21 mouse cellular contexts compared by ENCODE assay signal in genomic region chr2:35722821-35723220, GRCm38 (mm10).
DNase-seq lines count a peak whose midpoint lies in the region; ATAC-seq and TF ChIP-seq lines count a peak whose summit lies in the region.
"Had no signal": no experiment of that assay in that cellular context is flagged by ENCODE, and none has a peak within 500 bp of the region (broad histone marks: within the 10 kb centered on the region; RNA-seq: fewer than 3 reads in every experiment).

No protein-coding gene starts in this region.

- 0 out of 2 replicates have a peak, but pooled peaks cover 4% of the 10 kb centered on the region for H3K79me2 ChIP-seq in liver, adult 2 months (ENCODE audit: control insufficient read depth, insufficient read depth, low read length)

- H3K4me1 ChIP-seq in liver, adult 2 months (ENCODE audit: control insufficient read depth, insufficient read depth, low read length), result no peaks in the 10 kb centered on the region
- peaks cover 4% of the 10 kb centered on the region; the same call in 1 of the 2 replicates for H3K4me1 ChIP-seq in liver, postnatal 0 days (ENCODE audit: insufficient read depth)
- peaks cover 64% of the 10 kb centered on the region for H3K4me1 ChIP-seq in cerebellum, adult 2 months (ENCODE audit: control insufficient read depth, insufficient read depth, low read length)
- no peaks in the 10 kb centered on the region; the same call in 1 of the 2 replicates for H3K4me1 ChIP-seq in heart, embryonic 11.5 days (ENCODE audit: control insufficient read depth, insufficient read depth, low read length)
- H3K4me1 ChIP-seq: embryonic facial prominence, embryonic 15.5 days; forebrain, embryonic 10.5 days had no signal

- H3K9ac ChIP-seq in liver, adult 2 months (ENCODE audit: low read depth, low read length), result no peak overlapping the region
- H3K9ac ChIP-seq in liver, postnatal 0 days (replicated peaks), result no peak overlapping the region
- no peak overlapping the region for H3K9ac ChIP-seq in heart, embryonic 11.5 days (ENCODE audit: low read depth, low read length)
- H3K9ac ChIP-seq: embryonic facial prominence, embryonic 15.5 days; limb, embryonic 12.5 days; neural tube, embryonic 13.5 days had no signal

- H3K4me2 ChIP-seq in liver, postnatal 0 days (ENCODE audit: low read depth, low read length), result no peak overlapping the region
- no peak overlapping the region for H3K4me2 ChIP-seq in heart, embryonic 11.5 days
- H3K4me2 ChIP-seq: embryonic facial prominence, embryonic 15.5 days; limb, embryonic 12.5 days; neural tube, embryonic 13.5 days had no signal

- H3K9me3 ChIP-seq in liver, postnatal 0 days (ENCODE audit: low read length), result no peaks in the 10 kb centered on the region
- H3K9me3 ChIP-seq in heart, embryonic 11.5 days (replicated peaks; ENCODE audit: control insufficient read depth, low read length), result no peaks in the 10 kb centered on the region
- H3K9me3 ChIP-seq: embryonic facial prominence, embryonic 15.5 days; forebrain, embryonic 10.5 days; limb, embryonic 12.5 days; neural tube, embryonic 13.5 days had no signal

- no peaks in the 10 kb centered on the region for H3K27me3 ChIP-seq in liver, adult 2 months (ENCODE audit: control insufficient read depth, insufficient read depth, low read length)
- no peaks in the 10 kb centered on the region for H3K27me3 ChIP-seq in liver, postnatal 0 days (ENCODE audit: insufficient read depth, low read length)
- H3K27me3 ChIP-seq in cerebellum, adult 2 months (ENCODE audit: control insufficient read depth, insufficient read depth, low read length), result no peaks in the 10 kb centered on the region
- no peaks in the 10 kb centered on the region for H3K27me3 ChIP-seq in heart, embryonic 11.5 days (ENCODE audit: control insufficient read depth, insufficient read depth, low read length)
- H3K27me3 ChIP-seq: embryonic facial prominence, embryonic 15.5 days; limb, embryonic 12.5 days; neural tube, embryonic 13.5 days had no signal

- TF ChIP-seq EP300 in liver, postnatal 0 days (IDR thresholded peaks at IDR 0.05; ENCODE audit: low read depth), result no peak

- DNase-seq in cerebellum, adult 11 months, result peak; percentile 64
- no peak for DNase-seq in liver, adult 2 months (ENCODE audit: extremely low read depth, low read depth, low spot score)
- no peak for DNase-seq in liver, postnatal 0 days
- peak; percentile 75 to 76 for DNase-seq in cerebellum, adult 2 months
- DNase-seq in natural killer cell, adult 2 months (ENCODE audit: low spot score in 2 of 2), result no peak
- DNase-seq: adrenal gland, postnatal 25 days; embryo, embryonic 11 days; gastrocnemius, postnatal 14 days; heart, postnatal 4 days; kidney, adult 9 months; lung, postnatal 36 days; right cerebral cortex, postnatal 25 days; thymus, postnatal 25 days had no signal

- 94% methylated on average over 9 of the region's 9 CpGs for WGBS in liver, adult 2 months
- 89% methylated on average over 9 of the region's 9 CpGs for WGBS in liver, postnatal 0 days (ENCODE audit: insufficient replicate concordance)
- WGBS in cerebellum, adult 2 months, result 19% methylated on average over 9 of the region's 9 CpGs
- 88% methylated on average over 9 of the region's 9 CpGs for WGBS in heart, embryonic 11.5 days (ENCODE audit: insufficient replicate concordance)

- ATAC-seq in cerebellum, adult (ENCODE audit: insufficient number of reproducible peaks, low FRiP score, low TSS enrichment), result no peak
- no peak for ATAC-seq in liver, postnatal 0 days
- ATAC-seq in granulocyte monocyte progenitor cell, adult 5-6 weeks (replicated peaks; ENCODE audit: poor library complexity, severe bottlenecking), result 0 out of 2 replicates have a peak, but pooled peaks have one; percentile 10
- no peak for ATAC-seq in heart, embryonic 11.5 days (replicated peaks; ENCODE audit: insufficient number of reproducible peaks, low FRiP score, low TSS enrichment)
- ATAC-seq: inflammation-experienced regulatory T-cells, adult 6 months had no signal

- H3K36me3 ChIP-seq in liver, adult 2 months (ENCODE audit: control insufficient read depth, insufficient read depth, low read length), result peaks cover 6% of the 10 kb centered on the region; the same call in 1 of the 2 replicates
- H3K36me3 ChIP-seq in liver, postnatal 0 days (replicated peaks; ENCODE audit: insufficient read depth, low read length), result peaks cover 26% of the 10 kb centered on the region
- H3K36me3 ChIP-seq in heart, embryonic 11.5 days (ENCODE audit: control insufficient read depth, insufficient read depth, low read length), result peaks cover 65% of the 10 kb centered on the region

- TF ChIP-seq CTCF in liver, adult 2 months (IDR thresholded peaks at IDR 0.05; ENCODE audit: low read depth, low read length), result 0 out of 2 replicates have a peak, but pooled peaks have one; percentile 3
- TF ChIP-seq CTCF in liver, postnatal 0 days (IDR thresholded peaks at IDR 0.05; ENCODE audit: low read depth), result no peak
- TF ChIP-seq CTCF in cerebellum, adult 2 months (IDR thresholded peaks at IDR 0.05; ENCODE audit: borderline replicate concordance, insufficient read depth, low read depth, low read length), result peak; percentile 45

- no peak for TF ChIP-seq POLR2A in liver, adult 2 months (IDR thresholded peaks at IDR 0.05; ENCODE audit: extremely low read depth, insufficient read depth, low read length)
- TF ChIP-seq POLR2A in cerebellum, adult 2 months (IDR thresholded peaks at IDR 0.05; ENCODE audit: borderline replicate concordance, insufficient read depth, low read length), result no peak

- H3K27ac ChIP-seq in liver, adult 2 months (replicated peaks; ENCODE audit: insufficient read depth, low read depth, low read length), result no peak overlapping the region
- no peak overlapping the region for H3K27ac ChIP-seq in liver, postnatal 0 days (ENCODE audit: low read depth)
- peak overlapping the region; percentile 31; the same call in 1 of the 2 replicates for H3K27ac ChIP-seq in cerebellum, adult 2 months (ENCODE audit: insufficient read depth, low read length)
- H3K27ac ChIP-seq in heart, embryonic 11.5 days (ENCODE audit: low read depth, low read length), result no peak overlapping the region
- H3K27ac ChIP-seq: embryonic facial prominence, embryonic 15.5 days; forebrain, embryonic 10.5 days; limb, embryonic 12.5 days; neural tube, embryonic 13.5 days had no signal

- H3K4me3 ChIP-seq in liver, adult 2 months (ENCODE audit: insufficient read depth, low read depth, low read length), result no peak overlapping the region
- H3K4me3 ChIP-seq in liver, postnatal 0 days (ENCODE audit: low read depth, low read length), result no peak overlapping the region
- no peak overlapping the region for H3K4me3 ChIP-seq in cerebellum, adult 2 months (replicated peaks; ENCODE audit: insufficient read depth, low read depth, low read length)
- no peak overlapping the region for H3K4me3 ChIP-seq in heart, embryonic 11.5 days (ENCODE audit: low read depth, low read length)
- H3K4me3 ChIP-seq: embryonic facial prominence, embryonic 15.5 days; forebrain, embryonic 10.5 days; limb, embryonic 12.5 days; neural tube, embryonic 13.5 days had no signal

Comparison
In these comparisons a context has a peak if more than half of its experiments do, and no peak if none do; other contexts are left out.
1. DNase-seq: peak in cerebellum, adult 11 months (single experiment) and cerebellum, adult 2 months (2 of 2); none in liver, adult 2 months (single experiment), liver, postnatal 0 days (single experiment) and natural killer cell, adult 2 months (0 of 2).